Mouse (Mus musculus): ENCODE data around the gene Fam163a. TPM values are rescaled to one million over a fixed set of nuclear protein-coding genes. Genes with fewer than 3 reads are reported as not detected.
"Not testable (repeated sequence)": the region's sequence is repeated elsewhere in the genome, so short reads cannot be mapped to it uniquely, and the experiment has no call there.

Gene Fam163a
- 10 to 100 TPM; 27.1 to 29.2 TPM for total RNA-seq (2021)
- long read RNA-seq, experiment 1, partial matches to known transcripts, result 6 of 36 reads
- long read RNA-seq, experiment 1, other reads (novel, unspliced or antisense), result 30 of 36 reads
- long read RNA-seq, experiment 2, partial matches to known transcripts, result 8 of 43 reads
- long read RNA-seq, experiment 2, other reads (novel, unspliced or antisense), result 35 of 43 reads

DNA sequence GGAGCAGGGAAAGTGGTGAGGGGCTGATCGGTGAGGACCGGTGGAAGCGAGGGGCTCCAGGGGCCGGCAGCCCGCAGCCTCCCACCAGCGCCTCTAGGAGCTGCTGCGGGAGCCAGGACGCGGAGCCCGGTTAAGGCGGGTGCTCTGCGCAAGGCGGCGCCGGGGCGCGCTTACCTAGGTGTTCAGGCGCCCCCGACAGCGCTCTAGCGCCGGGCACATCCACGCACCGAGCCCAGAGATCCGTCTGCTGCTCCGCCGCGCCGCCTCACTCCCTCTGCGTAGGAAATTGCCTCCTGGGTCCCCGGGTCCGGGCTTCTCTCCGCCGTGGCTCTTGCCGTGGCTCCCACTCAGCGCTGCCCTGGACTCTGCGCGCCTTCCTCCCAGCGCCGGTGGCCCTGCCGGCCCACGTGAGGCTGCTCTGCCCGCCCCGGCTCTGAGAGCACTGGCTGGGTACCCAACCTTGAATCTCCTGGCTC lies at the start of gene Fam163a:
Gene Fam163a, minus strand, starts transcription at position 371 of the 476 bp plus-strand sequence.
- peak in 1 of 2 experiments; percentile 49 for DNase-seq (ENCODE audit: low spot score in 2 of 2)

DNA sequence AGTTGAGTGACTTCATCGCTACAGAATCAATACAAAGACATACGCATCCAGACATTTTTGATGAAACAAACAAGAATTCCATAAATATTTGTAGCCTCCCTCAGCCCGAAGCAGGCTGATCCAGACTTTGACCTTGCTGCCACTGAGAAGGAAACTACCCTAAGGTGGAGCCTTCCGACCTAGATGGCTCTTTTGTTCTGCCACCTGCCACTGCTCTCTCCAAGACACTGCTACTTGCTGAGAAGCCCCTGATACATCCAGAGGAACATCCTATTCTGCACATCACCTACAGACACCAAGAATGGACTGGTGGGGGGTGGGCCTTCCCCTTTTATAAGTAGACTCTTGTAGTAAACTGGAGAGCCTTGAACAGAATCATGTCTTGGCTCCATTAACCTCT lies 46.3 kb upstream of the Fam163a start:
- DNase-seq (ENCODE audit: low spot score in 2 of 2), result not testable (repeated sequence)

GRCm38 (mm10) chr1:156247893-156248292 lies 43.1 kb upstream of the Fam163a start:
- no peak for DNase-seq (ENCODE audit: low spot score in 2 of 2)

DNA sequence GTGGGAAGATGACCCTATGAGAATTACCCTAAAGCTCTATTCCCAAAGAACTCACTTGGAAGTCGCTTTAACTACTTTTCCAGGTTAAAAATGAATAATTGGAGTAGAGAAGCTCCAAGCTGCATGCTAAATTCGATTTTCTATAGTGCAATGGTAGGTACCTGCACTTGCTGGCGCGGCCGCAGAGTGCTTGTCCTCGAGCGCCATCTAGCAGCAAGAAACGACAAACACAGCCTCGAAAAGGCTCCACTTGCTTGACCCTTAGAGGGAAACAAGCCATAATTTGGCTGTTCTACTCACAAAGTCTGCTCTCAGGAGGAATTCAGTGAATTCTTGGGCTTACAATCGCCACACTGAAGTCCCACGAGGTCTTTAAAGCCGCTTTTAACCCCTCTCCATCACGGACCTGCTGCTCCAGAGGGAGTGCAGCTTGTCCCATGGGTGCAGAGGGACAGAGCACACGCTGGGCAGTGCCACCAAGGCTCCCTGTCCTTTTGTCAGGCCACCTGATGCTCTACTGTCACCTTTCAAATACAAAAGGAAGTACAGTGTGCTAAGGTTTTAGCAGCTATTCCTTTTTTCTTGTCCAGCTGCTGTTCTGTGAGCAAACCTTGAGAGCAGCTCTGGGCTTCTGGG lies 37.0 kb upstream of the Fam163a start:
- DNase-seq (ENCODE audit: low spot score in 2 of 2), result peak; percentile 43 to 68

GRCm38 (mm10) chr1:156241035-156241434 lies 36.2 kb upstream of the Fam163a start:
- peak; percentile 17 to 40 for DNase-seq (ENCODE audit: low spot score in 2 of 2)

DNA sequence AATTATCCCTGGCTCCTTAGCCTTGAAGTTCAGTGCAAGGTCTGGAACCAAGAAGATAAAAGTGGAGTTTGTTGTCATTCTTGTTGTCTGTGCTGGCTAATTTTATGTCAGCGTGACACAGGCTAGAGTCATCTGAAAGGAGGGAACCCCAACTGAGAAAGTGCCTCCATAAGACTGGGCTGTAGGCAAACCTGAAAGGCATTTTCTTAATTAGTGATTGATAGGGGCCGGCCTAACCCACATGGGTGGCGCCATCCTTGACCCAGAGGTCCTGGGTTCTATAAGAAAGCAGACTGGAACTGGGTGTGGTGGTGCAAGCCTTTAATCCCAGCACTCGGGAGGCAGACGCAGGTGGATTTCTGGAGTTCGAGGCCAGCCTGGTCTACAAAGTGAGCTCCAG lies 26.3 kb upstream of the Fam163a start:
- DNase-seq (ENCODE audit: low spot score in 2 of 2), result no peak

DNA sequence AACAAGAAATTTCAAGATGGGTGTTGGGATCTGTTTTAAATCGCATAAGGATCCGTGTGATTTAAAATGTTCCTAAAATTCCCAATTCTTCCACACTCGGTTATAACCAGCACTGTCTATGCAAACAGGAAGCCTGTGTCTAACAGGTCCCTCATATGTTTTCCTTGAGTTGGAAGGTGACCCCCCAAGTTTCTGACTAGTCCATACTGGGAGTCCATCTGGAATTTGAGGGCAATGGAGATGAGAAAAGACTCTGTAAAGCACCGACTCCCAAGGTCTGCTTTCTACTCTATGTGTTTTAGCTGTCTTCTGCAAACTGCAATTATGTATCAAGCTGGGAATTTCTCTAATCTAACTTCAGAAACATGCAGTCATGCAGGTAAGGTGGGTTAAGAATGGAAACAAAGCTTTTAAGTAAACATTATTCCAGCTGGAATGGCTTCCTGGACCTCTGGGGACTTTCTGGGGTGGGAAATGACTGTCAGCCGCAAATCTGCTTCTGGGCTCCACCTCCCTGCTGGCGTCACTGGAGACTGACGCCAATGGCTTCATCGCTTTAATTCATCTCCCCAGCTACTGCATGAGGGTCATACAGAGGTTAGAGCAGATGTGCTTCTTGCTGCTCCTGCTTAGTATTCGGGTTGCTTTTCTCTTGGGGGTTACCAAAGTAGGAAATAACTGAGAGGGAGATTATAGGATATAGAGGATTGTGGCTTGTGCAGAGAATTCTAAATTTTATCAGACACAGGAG lies 25.7 kb upstream of the Fam163a start:
- DNase-seq (ENCODE audit: low spot score in 2 of 2), result no peak

- DNase-seq (ENCODE audit: low spot score in 2 of 2), result peak; percentile 42 to 57
Observed at GRCm38 (mm10) chr1:156229448-156229847, 24.6 kb upstream of the Fam163a start.

- no peak for DNase-seq (ENCODE audit: low spot score in 2 of 2)
Observed at GRCm38 (mm10) chr1:156228728-156229127, 23.9 kb upstream of the Fam163a start.

GRCm38 (mm10) chr1:156226903-156227302 lies 22.1 kb upstream of the Fam163a start:
- DNase-seq (ENCODE audit: low spot score in 2 of 2), result no peak

- no peak for DNase-seq (ENCODE audit: low spot score in 2 of 2)
Observed at GRCm38 (mm10) chr1:156222205-156223000, 17.6 kb upstream of the Fam163a start.

DNA sequence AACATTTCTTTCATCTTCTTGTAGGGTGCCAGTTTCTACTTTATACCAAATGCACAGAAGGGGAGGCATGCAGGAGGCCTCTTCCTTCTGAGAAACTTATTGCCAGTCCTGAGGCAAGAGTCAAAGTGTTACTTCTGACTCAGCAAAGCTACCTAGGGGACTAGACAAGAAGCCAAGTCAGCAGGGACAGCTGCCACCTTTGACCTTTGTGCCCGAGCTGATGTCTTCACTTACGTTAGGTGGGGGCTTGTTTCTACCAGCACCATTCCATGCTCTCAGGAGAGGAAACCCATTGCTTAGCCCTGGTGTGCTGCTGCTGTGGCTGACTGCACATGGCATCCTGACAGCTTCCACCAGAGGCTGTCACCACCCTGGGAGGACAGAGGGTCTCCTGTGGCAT lies 16.5 kb upstream of the Fam163a start:
- no peak for DNase-seq (ENCODE audit: low spot score in 2 of 2)

DNA sequence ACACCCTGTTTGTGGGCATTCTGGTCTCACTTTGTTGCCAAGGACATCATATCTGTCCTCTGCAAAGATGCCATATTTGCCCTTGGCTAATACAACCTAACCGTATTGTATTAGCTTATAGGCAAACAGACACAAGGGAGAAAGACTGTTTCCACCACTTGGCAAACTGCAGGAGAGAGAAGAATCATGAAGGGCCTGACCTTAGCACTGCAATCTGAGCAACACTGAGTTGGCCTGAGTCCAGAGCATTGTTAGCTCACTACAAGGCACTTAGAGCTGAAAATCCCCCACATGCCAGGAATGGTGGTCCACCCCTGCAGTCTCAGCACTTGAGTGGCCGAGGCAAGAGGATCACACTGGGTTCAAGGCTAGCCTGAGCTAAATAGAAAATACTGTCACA lies 13.7 kb upstream of the Fam163a start:
- no peak for DNase-seq (ENCODE audit: low spot score in 2 of 2)

DNA sequence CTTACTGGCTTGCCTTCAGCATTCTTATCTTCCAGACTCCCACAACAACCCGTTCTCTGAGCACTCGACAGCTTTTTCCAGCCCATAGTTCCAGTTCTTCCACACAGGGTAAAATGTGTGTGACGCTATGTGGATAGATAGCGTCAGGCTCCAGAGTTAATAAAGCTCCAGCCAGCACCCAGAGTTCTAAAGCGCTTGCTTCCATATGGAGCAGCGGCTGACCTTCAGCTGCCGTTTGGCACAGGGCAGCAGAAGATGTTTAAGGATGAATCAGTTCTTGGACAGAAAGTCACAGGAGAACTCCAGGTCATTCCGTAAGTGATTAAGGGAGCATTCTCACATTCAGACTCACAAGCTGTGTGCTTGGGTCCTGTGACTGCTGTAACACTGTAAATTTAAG lies 13.1 kb upstream of the Fam163a start:
- DNase-seq (ENCODE audit: low spot score in 2 of 2), result no peak

DNA sequence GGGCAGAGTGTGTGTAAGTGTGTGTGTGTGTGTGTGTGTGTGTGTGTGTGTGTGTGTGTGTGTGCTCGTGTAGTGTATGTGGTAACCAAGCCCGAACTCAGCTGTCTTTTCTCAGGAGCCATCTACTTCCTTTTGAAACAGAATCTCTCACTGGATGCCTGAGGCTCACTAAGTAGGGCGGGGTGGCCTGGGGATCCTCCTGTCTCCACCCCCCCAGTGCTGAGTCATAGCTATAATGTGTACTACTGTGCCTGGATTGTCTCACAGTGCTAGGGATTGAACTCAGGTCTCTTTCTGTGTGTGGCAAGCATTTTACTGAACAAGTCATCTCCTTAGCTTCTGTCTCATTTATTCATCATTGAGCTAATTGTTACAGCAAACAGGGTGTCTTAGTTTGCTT lies 12.6 kb upstream of the Fam163a start:
- no peak for DNase-seq (ENCODE audit: low spot score in 2 of 2)

GRCm38 (mm10) chr1:156216249-156216648 lies 11.4 kb upstream of the Fam163a start:
- DNase-seq (ENCODE audit: low spot score in 2 of 2), result no peak

DNA sequence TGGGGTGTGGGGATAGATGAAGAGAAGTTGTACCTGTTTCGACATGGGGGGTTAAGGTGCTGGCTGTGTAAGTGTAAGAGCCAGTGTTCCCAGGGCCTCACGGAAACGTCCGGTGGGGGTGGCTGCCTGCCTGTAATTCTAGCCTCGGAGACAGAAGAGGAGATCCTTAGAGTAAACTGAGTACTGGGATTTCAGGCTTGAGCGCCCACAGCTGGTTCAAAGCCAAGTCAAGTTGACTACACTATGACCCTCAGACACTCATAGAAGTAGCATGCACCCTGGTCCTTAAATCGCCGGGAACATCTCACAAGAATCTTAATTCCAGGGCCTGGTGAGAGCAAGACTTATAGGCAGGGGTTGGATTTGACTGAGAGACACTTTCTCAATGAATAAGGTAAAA lies 9.8 kb upstream of the Fam163a start:
- DNase-seq (ENCODE audit: low spot score in 2 of 2), result no peak

- DNase-seq (ENCODE audit: low spot score in 2 of 2), result no peak
Observed at GRCm38 (mm10) chr1:156212923-156213322, 8.1 kb upstream of the Fam163a start.

GRCm38 (mm10) chr1:156211809-156212317 lies 7.0 kb upstream of the Fam163a start:
- DNase-seq (ENCODE audit: low spot score in 2 of 2), result no peak

GRCm38 (mm10) chr1:156205164-156205563 lies 338 bp upstream of the Fam163a start:
- DNase-seq (ENCODE audit: low spot score in 2 of 2), result no peak

DNA sequence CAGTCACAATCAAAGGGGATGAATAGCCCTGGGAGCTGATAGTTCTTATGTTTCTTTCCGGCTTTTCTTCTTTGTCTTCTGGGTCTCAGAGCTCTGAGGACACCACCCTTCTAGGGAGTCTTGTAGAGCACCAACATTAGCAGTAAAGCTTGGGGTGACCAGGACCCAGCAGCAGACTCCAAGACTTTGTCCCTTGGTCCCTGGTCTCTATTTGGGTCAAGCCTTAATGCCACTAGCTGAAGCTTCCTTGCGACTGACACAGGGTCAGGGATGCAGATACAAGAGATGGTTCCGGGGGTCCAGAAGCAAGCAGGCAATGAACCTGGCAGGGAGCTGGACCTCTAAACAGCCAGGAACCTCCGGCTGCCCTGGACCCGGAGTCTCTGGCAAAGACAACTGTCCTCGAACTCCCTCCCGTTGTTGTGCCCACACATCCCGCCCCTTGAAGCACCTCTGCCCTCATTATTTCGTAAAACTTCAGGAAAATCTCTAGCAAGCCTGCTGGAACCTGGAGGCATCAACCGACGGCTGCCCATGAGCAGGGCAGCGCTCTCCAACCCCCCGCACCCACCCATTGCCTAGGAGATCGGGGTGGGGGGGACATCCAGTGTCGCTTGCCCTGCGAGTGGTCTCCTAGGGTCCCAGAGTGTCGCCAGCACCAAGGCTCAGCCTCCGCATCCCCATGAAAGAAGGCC lies 718 bp downstream of the Fam163a start:
- DNase-seq (ENCODE audit: low spot score in 2 of 2), result no peak
